Comparison of ENCODE assay signal across 9 mouse cellular contexts in genomic region chr17:64330885-64331284, GRCm38 (mm10). TPM values are rescaled to one million over a fixed set of nuclear protein-coding genes. Genes with fewer than 3 reads are reported as not detected.
DNase-seq lines count a peak whose midpoint lies in the region; ATAC-seq lines count a peak whose summit lies in the region.
"Had no signal": no experiment of that assay in that cellular context is flagged by ENCODE, and none has a peak within 500 bp of the region (broad histone marks: within the 10 kb centered on the region; RNA-seq: fewer than 3 reads in every experiment).

No protein-coding gene starts in this region.

- peaks cover 9% of the 10 kb centered on the region; the same call in 1 of the 2 replicates for H3K4me1 ChIP-seq in lung, embryonic 16.5 days (replicated peaks; ENCODE audit: control insufficient read depth, insufficient read depth, low read length)
- peaks cover 11% of the 10 kb centered on the region; the same call in 1 of the 2 replicates for H3K4me1 ChIP-seq in embryonic facial prominence, embryonic 15.5 days
- peaks cover 15% of the 10 kb centered on the region for H3K4me1 ChIP-seq in limb, embryonic 10.5 days
- peaks cover 21% of the 10 kb centered on the region for H3K4me1 ChIP-seq in neural tube, embryonic 15.5 days

- DNase-seq in lung, postnatal 14 days = no peak
- no peak for DNase-seq in limb, embryonic 10.5 days (ENCODE audit: low spot score)
- no peak for DNase-seq in natural killer cell, adult 2 months (ENCODE audit: low spot score in 2 of 2)
- no peak for DNase-seq in thymus, postnatal 4 days
- DNase-seq: thymus, postnatal 14 days had no signal

- H3K4me2 ChIP-seq in lung, embryonic 16.5 days (ENCODE audit: low read depth, low read length) = peak overlapping the region; percentile 55
- peak overlapping the region; percentile 48 for H3K4me2 ChIP-seq in embryonic facial prominence, embryonic 15.5 days (replicated peaks)
- H3K4me2 ChIP-seq in neural tube, embryonic 15.5 days = peak overlapping the region; percentile 57

- no peak for ATAC-seq in lung, embryonic 16.5 days (ENCODE audit: low read depth)
- no peak for ATAC-seq in embryonic facial prominence, embryonic 15.5 days (ENCODE audit: insufficient number of reproducible peaks, low FRiP score, low TSS enrichment, low read depth)
- no peak for ATAC-seq in neural tube, embryonic 15.5 days (ENCODE audit: low FRiP score)
- no peak for ATAC-seq in megakaryocyte progenitor cell, adult 5-6 weeks (replicated peaks; ENCODE audit: poor library complexity)

- no peaks in the 10 kb centered on the region for H3K27me3 ChIP-seq in lung, embryonic 16.5 days (ENCODE audit: control insufficient read depth, insufficient read depth, low read depth, low read length)
- H3K27me3 ChIP-seq in embryonic facial prominence, embryonic 15.5 days = no peaks in the 10 kb centered on the region
- no peaks in the 10 kb centered on the region for H3K27me3 ChIP-seq in limb, embryonic 10.5 days (ENCODE audit: low read depth, poor library complexity, severe bottlenecking)
- no peaks in the 10 kb centered on the region for H3K27me3 ChIP-seq in neural tube, embryonic 15.5 days (replicated peaks)

- no peaks in the 10 kb centered on the region for H3K36me3 ChIP-seq in lung, embryonic 16.5 days (ENCODE audit: control insufficient read depth, insufficient read depth, low read length)
- 0 out of 2 replicates have a peak, but pooled peaks cover 2% of the 10 kb centered on the region for H3K36me3 ChIP-seq in embryonic facial prominence, embryonic 15.5 days
- 0 out of 2 replicates have a peak, but pooled peaks cover 3% of the 10 kb centered on the region for H3K36me3 ChIP-seq in limb, embryonic 10.5 days
- H3K36me3 ChIP-seq in neural tube, embryonic 15.5 days = no peaks in the 10 kb centered on the region

- H3K4me3 ChIP-seq in lung, embryonic 16.5 days (ENCODE audit: low read length) = peak overlapping the region; percentile 73
- H3K4me3 ChIP-seq in embryonic facial prominence, embryonic 15.5 days (replicated peaks) = peak overlapping the region; percentile 97
- H3K4me3 ChIP-seq in limb, embryonic 10.5 days = peak overlapping the region; percentile 96
- peak overlapping the region; percentile 93 for H3K4me3 ChIP-seq in neural tube, embryonic 15.5 days (replicated peaks)

- peak overlapping the region; percentile 84 for H3K9ac ChIP-seq in lung, embryonic 16.5 days (ENCODE audit: low read length)
- H3K9ac ChIP-seq in embryonic facial prominence, embryonic 15.5 days = peak overlapping the region; percentile 97
- peak overlapping the region; percentile 99 for H3K9ac ChIP-seq in neural tube, embryonic 15.5 days (replicated peaks)

- peak overlapping the region; percentile 98 for H3K27ac ChIP-seq in lung, embryonic 16.5 days (ENCODE audit: low read length)
- peak overlapping the region; percentile 98 for H3K27ac ChIP-seq in embryonic facial prominence, embryonic 15.5 days (replicated peaks)
- H3K27ac ChIP-seq in limb, embryonic 10.5 days = peak overlapping the region; percentile 97
- peak overlapping the region; percentile 97 for H3K27ac ChIP-seq in neural tube, embryonic 15.5 days (replicated peaks)

- WGBS in lung, embryonic 16.5 days = 14% methylated on average over 8 of the region's 8 CpGs
- 15% methylated on average over 8 of the region's 8 CpGs for WGBS in embryonic facial prominence, embryonic 15.5 days
- WGBS in limb, embryonic 10.5 days = 31% methylated on average over 8 of the region's 8 CpGs
- WGBS in neural tube, embryonic 15.5 days = 23% methylated on average over 8 of the region's 8 CpGs

- no peaks in the 10 kb centered on the region for H3K9me3 ChIP-seq in lung, embryonic 16.5 days (ENCODE audit: control insufficient read depth, low read length)
- H3K9me3 ChIP-seq in embryonic facial prominence, embryonic 15.5 days (replicated peaks) = no peaks in the 10 kb centered on the region
- no peaks in the 10 kb centered on the region for H3K9me3 ChIP-seq in limb, embryonic 10.5 days (replicated peaks)
- H3K9me3 ChIP-seq in neural tube, embryonic 15.5 days (replicated peaks) = no peaks in the 10 kb centered on the region

RNA-seq across cellular contexts. Expression of gene Pja2, which starts 0.8 kb away (rescaled TPM):
- polyA plus RNA-seq in lung, embryonic 16.5 days (2015; fragmentation: Nextera tagmentation; extraction: Ambion mirVana) = 68.6 and 68.9 TPM in 2 replicates
- 67.1 and 71.4 TPM in 2 replicates for polyA plus RNA-seq in embryonic facial prominence, embryonic 15.5 days (2015; fragmentation: Nextera tagmentation; extraction: Ambion mirVana)
- 45.2 and 59.2 TPM in 2 replicates for polyA plus RNA-seq in limb, embryonic 10.5 days (2016; fragmentation: Nextera tagmentation; extraction: Ambion mirVana)
- polyA plus RNA-seq in neural tube, embryonic 15.5 days (2015; fragmentation: Nextera tagmentation; extraction: Ambion mirVana) = 190 and 208 TPM in 2 replicates
- total RNA-seq in megakaryocyte progenitor cell, adult 5-6 weeks (2015) = 22.0 and 26.7 TPM in 2 replicates
- 22.2 and 28.5 TPM in 2 replicates for total RNA-seq in megakaryocyte progenitor cell, adult 5-6 weeks (2017)
